ENCODE assay signal across 8 mouse cellular contexts in genomic region chr1:31210144-31210543, GRCm38 (mm10). TPM values are rescaled to one million over a fixed set of nuclear protein-coding genes. Genes with fewer than 3 reads are reported as not detected.
DNase-seq lines count a peak whose midpoint lies in the region; ATAC-seq lines count a peak whose summit lies in the region.

No protein-coding gene starts in this region.

- 2% methylated on average over 5 of the region's 5 CpGs for WGBS in hindbrain, embryonic 11.5 days
- 3% methylated on average over 5 of the region's 5 CpGs for WGBS in neural tube, embryonic 11.5 days

- H3K9ac ChIP-seq in hindbrain, embryonic 11.5 days (ENCODE audit: low read depth, low read length), result no peak overlapping the region
- H3K9ac ChIP-seq in neural tube, embryonic 11.5 days (ENCODE audit: low read length), result no peak overlapping the region

- no peak overlapping the region for H3K27ac ChIP-seq in hindbrain, embryonic 11.5 days (ENCODE audit: low read depth, low read length)
- no peak overlapping the region for H3K27ac ChIP-seq in neural tube, embryonic 11.5 days (ENCODE audit: low read depth, low read length)

- H3K4me1 ChIP-seq in hindbrain, embryonic 11.5 days (replicated peaks; ENCODE audit: control insufficient read depth, insufficient read depth, low read length), result no peaks in the 10 kb centered on the region
- H3K4me1 ChIP-seq in neural tube, embryonic 11.5 days (ENCODE audit: control insufficient read depth, insufficient read depth, low read length), result no peaks in the 10 kb centered on the region

- peak; percentile 93 for ATAC-seq in common myeloid progenitor, adult 5-6 weeks (replicated peaks; ENCODE audit: low read depth, poor library complexity, severe bottlenecking)
- peak; percentile 57 for ATAC-seq in hindbrain, embryonic 11.5 days (ENCODE audit: low FRiP score)
- no peak for ATAC-seq in neural tube, embryonic 11.5 days (ENCODE audit: insufficient read depth, low FRiP score, low TSS enrichment)

- H3K9me3 ChIP-seq in hindbrain, embryonic 11.5 days (ENCODE audit: control insufficient read depth, low read length), result no peaks in the 10 kb centered on the region
- no peaks in the 10 kb centered on the region for H3K9me3 ChIP-seq in neural tube, embryonic 11.5 days (ENCODE audit: control insufficient read depth, low read length)

- intact Hi-C loops in left cerebral cortex, postnatal 4 days (cut with DNase I), result loop anchor here (5.0 kb wide), 1 partner anchor 962 kb away; the partner anchor contains the start of gene Khdrbs2

- H3K36me3 ChIP-seq in hindbrain, embryonic 11.5 days (ENCODE audit: control insufficient read depth, insufficient read depth, low read length), result no peaks in the 10 kb centered on the region
- H3K36me3 ChIP-seq in neural tube, embryonic 11.5 days (ENCODE audit: control insufficient read depth, insufficient read depth, low read length), result no peaks in the 10 kb centered on the region

- H3K27me3 ChIP-seq in hindbrain, embryonic 11.5 days (ENCODE audit: control insufficient read depth, insufficient read depth, low read length), result no peaks in the 10 kb centered on the region
- H3K27me3 ChIP-seq in neural tube, embryonic 11.5 days (ENCODE audit: control insufficient read depth, insufficient read depth, low read length), result no peaks in the 10 kb centered on the region

- no peak overlapping the region for H3K4me3 ChIP-seq in hindbrain, embryonic 11.5 days (ENCODE audit: low read depth, low read length)
- H3K4me3 ChIP-seq in neural tube, embryonic 11.5 days (ENCODE audit: low read depth, low read length), result no peak overlapping the region

- no peak overlapping the region for H3K4me2 ChIP-seq in hindbrain, embryonic 11.5 days (replicated peaks; ENCODE audit: low read depth, low read length)
- no peak overlapping the region for H3K4me2 ChIP-seq in neural tube, embryonic 11.5 days (ENCODE audit: low read depth)

- DNase-seq in left cerebral cortex, adult 11 months (ENCODE audit: low spot score), result peak; percentile 40
- DNase-seq in left cerebral cortex, adult 8-10 months (ENCODE audit: low spot score in 2 of 2), result no peak
- DNase-seq in R1 (ENCODE audit: low read depth, low spot score), result peak; percentile 55
- DNase-seq in hindbrain, embryonic 11.5 days (ENCODE audit: low spot score), result peak; percentile 80
- DNase-seq in left cerebral cortex, postnatal 4 days, result peak; percentile 46
- peak; percentile 41 for DNase-seq in neural tube, embryonic 11.5 days (ENCODE audit: low spot score)
- no peak for DNase-seq in spleen, adult 12 weeks (ENCODE audit: low spot score)

RNA-seq across cellular contexts. Expression of gene 4931428L18Rik, which starts 12.3 kb away (rescaled TPM):
- not detected for total RNA-seq in left cerebral cortex, adult 8-10 months (2022)
- not detected in 2 replicates for total RNA-seq in common myeloid progenitor, adult 5-6 weeks (2017)
- polyA plus RNA-seq in hindbrain, embryonic 11.5 days (2014; fragmentation: Nextera tagmentation; extraction: Ambion mirVana), result not detected in 2 replicates
- not detected for total RNA-seq in left cerebral cortex, postnatal 4 days (2021)
- polyA plus RNA-seq in neural tube, embryonic 11.5 days (2014; fragmentation: Nextera tagmentation; extraction: Ambion mirVana), result not detected in 2 replicates

RNA-seq across cellular contexts. Expression of gene Pih1d3, which starts 12.5 kb away (rescaled TPM):
- not detected for total RNA-seq in left cerebral cortex, adult 8-10 months (2022)
- total RNA-seq in common myeloid progenitor, adult 5-6 weeks (2017), result not detected in 2 replicates
- not detected in 2 replicates for polyA plus RNA-seq in hindbrain, embryonic 11.5 days (2014; fragmentation: Nextera tagmentation; extraction: Ambion mirVana)
- total RNA-seq in left cerebral cortex, postnatal 4 days (2021), result not detected
- not detected in 2 replicates for polyA plus RNA-seq in neural tube, embryonic 11.5 days (2014; fragmentation: Nextera tagmentation; extraction: Ambion mirVana)

RNA-seq across cellular contexts. Expression of gene Lgsn, which starts 33.9 kb away (rescaled TPM):
- total RNA-seq in left cerebral cortex, adult 8-10 months (2022), result not detected
- total RNA-seq in common myeloid progenitor, adult 5-6 weeks (2017), result not detected in 2 replicates
- not detected in 2 replicates for polyA plus RNA-seq in hindbrain, embryonic 11.5 days (2014; fragmentation: Nextera tagmentation; extraction: Ambion mirVana)
- not detected for total RNA-seq in left cerebral cortex, postnatal 4 days (2021)
- polyA plus RNA-seq in neural tube, embryonic 11.5 days (2014; fragmentation: Nextera tagmentation; extraction: Ambion mirVana), result not detected in 2 replicates

Comparison
In these comparisons a context has a peak if more than half of its experiments do, and no peak if none do; other contexts are left out.
1. DNase-seq: peak in left cerebral cortex, adult 11 months (single experiment), R1 (single experiment), hindbrain, embryonic 11.5 days (single experiment), left cerebral cortex, postnatal 4 days (single experiment) and neural tube, embryonic 11.5 days (single experiment); none in left cerebral cortex, adult 8-10 months (0 of 2) and spleen, adult 12 weeks (single experiment).